Mouse (Mus musculus) midbrain, embryonic 11.5 days (tissue): ENCODE measurements around the gene Nup210l. TPM values are rescaled to one million over a fixed set of nuclear protein-coding genes. Genes with fewer than 3 reads are reported as not detected.

Experiments used
- ATAC-seq: fragments of 200-750 bp; cut with Nextera tagmentation; 2 replicates; pipeline ENCODE4 v1.8.0; 2017; ENCODE audit warnings: moderate TSS enrichment, moderate library complexity; ENCODE audit not compliant: low FRiP score
- DNase-seq: peaks from one replicate; pipeline ENCODE4 v3.0.0; 2015; ENCODE audit warnings: low spot score; ENCODE audit errors: missing footprints
- H3K27ac ChIP-seq: fragments of 300-500 bp; sonication (generic); 2 replicates; pipeline ENCODE4 v1.5.1; 2014; ENCODE audit warnings: low read depth, low read length
- H3K27me3 ChIP-seq: fragments of 300-500 bp; sonication (generic); 2 replicates; pipeline ENCODE4 v1.6.1; 2014; ENCODE audit warnings: mild to moderate bottlenecking, low read length, moderate library complexity, mixed read lengths; ENCODE audit not compliant: control insufficient read depth, insufficient read depth
- H3K36me3 ChIP-seq: fragments of 300-500 bp; sonication (generic); 2 replicates; pipeline ENCODE4 v1.6.1; 2014; ENCODE audit warnings: mild to moderate bottlenecking, low read length, moderate library complexity, mixed read lengths; ENCODE audit not compliant: control insufficient read depth, insufficient read depth
- H3K4me1 ChIP-seq: fragments of 300-500 bp; sonication (generic); 2 replicates; pipeline ENCODE4 v1.6.1; 2014; ENCODE audit warnings: low read length; ENCODE audit not compliant: control insufficient read depth, insufficient read depth
- H3K4me2 ChIP-seq: fragments of 300-500 bp; sonication (generic); 2 replicates; pipeline ENCODE4 v1.6.1; 2014; ENCODE audit warnings: mild to moderate bottlenecking, moderate library complexity
- H3K4me3 ChIP-seq: fragments of 300-500 bp; sonication (generic); 2 replicates; pipeline ENCODE4 v1.5.1; 2014; ENCODE audit warnings: low read depth, low read length
- H3K9ac ChIP-seq: fragments of 300-500 bp; sonication (generic); 2 replicates; pipeline ENCODE4 v1.6.1; 2014; ENCODE audit warnings: low read length
- H3K9me3 ChIP-seq: fragments of 300-500 bp; sonication (generic); 2 replicates; pipeline ENCODE4 v1.6.1; 2016; ENCODE audit warnings: low read length; ENCODE audit not compliant: control insufficient read depth
- whole genome bisulfite sequencing: fragments of 180-500 bp; shearing (Covaris S2); extraction: QIAGEN DNeasy Blood & Tissue Kit; methylation state at CpG from one replicate; pipeline ENCODE4 v1.1.7; 2014; 5-methylcytosine and 5-hydroxymethylcytosine counted together
- microRNA counts: library from miRNA; unstranded; fragments of <30 nt; microRNA quantifications from one replicate; lab custom pipeline; 2015
- microRNA-seq: library from miRNA; unstranded; fragments of <30 nt; microRNA quantifications from one replicate; pipeline ENCODE4, GENCODE M21; 2017
- polyA plus RNA-seq: library from polyadenylated mRNA; unstranded; fragments of >200 nt; fragmentation: Nextera tagmentation; extraction: Ambion mirVana; gene quantifications from 2 replicates; pipeline ENCODE4 v1.2.1, GENCODE M21; 2014

The Nup210l gene
- polyA plus RNA-seq, 1 experiment from 2014 or later: 0.60 TPM

GRCm38 (mm10) chr3:90258521-90258920, 154.6 kb downstream of the Nup210l start:
- Histone ChIP-seq H3K4me3 (no peak overlapping the region), H3K4me2 (no peak overlapping the region), H3K9me3 (no peaks in the 10 kb centered on the region), H3K9ac (no peak overlapping the region), H3K36me3 (peaks cover 31% of the 10 kb centered on the region), H3K27ac (no peak overlapping the region), H3K4me1 (peaks cover 8% of the 10 kb centered on the region), H3K27me3 (no peaks in the 10 kb centered on the region)
- 93% methylated on average over 4 of the region's 4 CpGs for WGBS
- DNase-seq: peak; percentile 17
- no peak for ATAC-seq

MicroRNAs encoded within 50 kb of the gene (microRNA counts, 519-probe panel; counts per million panel counts)
- 4,832 counts per million, percentile 48 among the panel's probes with 10 or more counts for microRNA mmu-miR-190b (lab: Ali Mortazavi, UCI)

Small RNA genes within 50 kb of the gene (microRNA-seq; reads per million reads assigned to microRNA genes)
- gene Mir190b: 35.8 reads per million, percentile 42 among the genes with 10 or more reads in this experiment

Other genes with a start within 250 kb of the Nup210l start
- 0.36 and 0.45 TPM in 2 replicates for gene Il6ra, start 190.9 kb upstream of the Nup210l start, polyA plus RNA-seq
- gene Atp8b2, start 140.6 kb upstream of the Nup210l start, polyA plus RNA-seq: 8.0 and 11.4 TPM in 2 replicates
- 173 and 176 TPM in 2 replicates for gene Hax1, start 105.4 kb upstream of the Nup210l start, polyA plus RNA-seq
- 207 and 227 TPM in 2 replicates for gene 4933434E20Rik, start 52.5 kb upstream of the Nup210l start, polyA plus RNA-seq
- gene Ubap2l, start 51.5 kb upstream of the Nup210l start, polyA plus RNA-seq: 209 and 218 TPM in 2 replicates
- gene Tpm3, start 31.5 kb upstream of the Nup210l start, polyA plus RNA-seq: 499 and 533 TPM in 2 replicates
- gene Rps27, start 109.5 kb downstream of the Nup210l start, polyA plus RNA-seq: 1,063 and 1,232 TPM in 2 replicates
- gene Rab13, start 109.6 kb downstream of the Nup210l start, polyA plus RNA-seq: 14.4 and 16.4 TPM in 2 replicates
- 110 and 112 TPM in 2 replicates for gene Jtb, start 127.5 kb downstream of the Nup210l start, polyA plus RNA-seq
- gene Creb3l4, start 139.4 kb downstream of the Nup210l start, polyA plus RNA-seq: 3.2 and 4.3 TPM in 2 replicates
- gene Slc39a1, start 144.0 kb downstream of the Nup210l start, polyA plus RNA-seq: 58.7 and 59.4 TPM in 2 replicates
- 8.0 and 9.0 TPM in 2 replicates for gene Crtc2, start 150.0 kb downstream of the Nup210l start, polyA plus RNA-seq
- 3.8 and 4.0 TPM in 2 replicates for gene Dennd4b, start 161.1 kb downstream of the Nup210l start, polyA plus RNA-seq
- gene Gatad2b, start 189.0 kb downstream of the Nup210l start, polyA plus RNA-seq: 10.4 TPM in 2 replicates